Mouse (Mus musculus) heart, embryonic 16.5 days (tissue): ENCODE data around the gene Fnbp4. TPM values are rescaled to one million over a fixed set of nuclear protein-coding genes. Genes with fewer than 3 reads are reported as not detected.

Source experiments
- polyA plus RNA-seq: library from polyadenylated mRNA; unstranded; fragments of >200 nt; fragmentation: Nextera tagmentation; extraction: Ambion mirVana; gene quantifications from 2 replicates; pipeline ENCODE4 v1.2.1, GENCODE M21; 2015

The Fnbp4 gene
- polyA plus RNA-seq, 1 experiment from 2014 or later, result 54.1 TPM

Other genes starting within 250 kb of the Fnbp4 start
- gene Ptprj, start 164.7 kb upstream of the Fnbp4 start, polyA plus RNA-seq, result 1.0 and 1.1 TPM in 2 replicates
- 22.3 and 26.3 TPM in 2 replicates for gene Nup160, start 68.2 kb upstream of the Fnbp4 start, polyA plus RNA-seq
- gene Agbl2, start 37.4 kb downstream of the Fnbp4 start, polyA plus RNA-seq, result 1.6 and 1.9 TPM in 2 replicates
- gene Mtch2, start 101.8 kb downstream of the Fnbp4 start, polyA plus RNA-seq, result 259 and 270 TPM in 2 replicates
- 10.8 and 11.2 TPM in 2 replicates for gene C1qtnf4, start 140.5 kb downstream of the Fnbp4 start, polyA plus RNA-seq
- gene Kbtbd4, start 159.4 kb downstream of the Fnbp4 start, polyA plus RNA-seq, result 27.8 and 29.1 TPM in 2 replicates
- 414 and 420 TPM in 2 replicates for gene Ndufs3, start 159.5 kb downstream of the Fnbp4 start, polyA plus RNA-seq
- 100 and 108 TPM in 2 replicates for gene Celf1, start 195.0 kb downstream of the Fnbp4 start, polyA plus RNA-seq